Mouse (Mus musculus): ENCODE data around the gene Ptpn5.
A peak's percentile ranks its signal among the peaks of the same experiment; 100 is the strongest.

Ptpn5 gene

DNA sequence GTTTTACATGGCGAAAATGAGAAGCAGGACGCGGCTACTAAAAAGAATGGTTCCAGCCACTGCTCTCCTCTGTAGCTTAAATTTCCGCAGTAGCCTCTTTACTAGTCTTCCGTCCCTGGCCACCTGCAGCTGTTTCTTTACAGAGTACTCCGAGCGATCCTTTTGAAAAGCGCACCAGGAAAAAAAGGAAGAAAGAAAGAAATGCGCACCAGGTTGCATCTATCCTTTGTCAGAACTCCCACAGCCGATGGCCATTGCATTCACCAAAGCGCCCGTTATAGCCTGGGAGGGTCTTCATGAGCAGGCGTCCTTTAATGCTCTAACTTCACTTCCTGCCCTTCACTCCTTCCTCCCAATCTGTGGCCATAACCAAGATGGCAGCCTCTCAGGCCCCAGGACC lies at the start of gene Ptpn5:
Ptpn5 (minus strand) TSS at position 354 of the 400 bp plus-strand sequence.
- peak; percentile 15 for DNase-seq

DNA sequence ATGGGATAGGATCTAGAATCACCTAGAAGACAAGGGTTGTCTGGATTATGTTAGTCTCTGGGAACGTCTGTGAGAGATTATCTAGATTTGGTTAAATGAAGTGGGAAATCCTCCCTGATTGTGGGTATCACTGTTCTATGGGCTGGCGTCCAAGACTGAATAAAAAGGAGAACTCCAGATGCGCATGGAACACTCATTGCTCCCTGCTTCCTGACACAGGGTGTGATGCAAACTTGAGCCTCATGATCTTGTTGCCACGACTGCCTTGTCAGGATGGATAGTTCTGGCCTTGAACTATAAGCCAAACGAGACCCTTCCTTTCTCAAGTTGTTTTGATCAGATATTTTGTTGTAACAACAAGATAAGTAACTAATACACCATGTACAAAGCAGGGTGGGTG lies 37.3 kb upstream of the Ptpn5 start:
- DNase-seq, result no peak

DNA sequence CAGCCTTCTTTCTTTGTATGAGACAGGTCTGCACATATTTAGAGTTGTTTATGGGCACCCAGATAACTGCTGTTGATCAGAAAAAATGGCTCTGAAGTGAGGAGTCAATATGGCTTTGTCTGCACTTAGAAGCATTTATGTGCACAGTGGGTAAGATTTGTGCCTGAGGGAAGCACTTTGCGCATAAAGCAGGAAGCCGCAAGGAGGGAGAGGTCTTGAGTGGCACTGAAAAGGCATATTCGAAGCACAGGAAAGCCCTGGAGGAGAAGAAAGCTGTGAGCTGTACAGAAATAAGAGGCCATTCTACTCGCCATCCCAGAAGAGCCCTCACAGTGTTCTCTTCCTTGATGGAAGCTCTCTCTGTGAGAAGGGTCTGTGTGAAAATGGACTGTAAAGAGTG lies 31.5 kb upstream of the Ptpn5 start:
- DNase-seq, result peak; percentile 24

DNA sequence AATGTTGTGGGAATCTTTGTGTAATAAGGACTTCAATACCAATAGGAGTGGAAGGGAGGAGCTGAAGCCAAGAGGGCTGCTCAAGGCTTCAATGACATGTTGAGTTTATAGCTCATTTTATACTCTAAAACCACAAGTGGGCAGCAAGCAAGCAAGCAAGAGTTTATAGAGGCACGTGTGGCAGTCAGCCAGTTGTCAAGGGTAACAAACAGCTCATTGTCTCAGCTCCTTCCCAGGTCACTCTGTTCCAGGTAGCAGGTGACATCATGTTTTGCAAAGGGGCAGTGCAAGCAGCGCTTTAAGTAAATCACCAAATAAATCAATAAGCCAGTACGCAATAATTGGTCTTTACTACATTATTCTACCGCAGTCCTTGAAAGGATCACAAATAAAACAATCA lies 29.7 kb upstream of the Ptpn5 start:
- DNase-seq, result no peak

DNA sequence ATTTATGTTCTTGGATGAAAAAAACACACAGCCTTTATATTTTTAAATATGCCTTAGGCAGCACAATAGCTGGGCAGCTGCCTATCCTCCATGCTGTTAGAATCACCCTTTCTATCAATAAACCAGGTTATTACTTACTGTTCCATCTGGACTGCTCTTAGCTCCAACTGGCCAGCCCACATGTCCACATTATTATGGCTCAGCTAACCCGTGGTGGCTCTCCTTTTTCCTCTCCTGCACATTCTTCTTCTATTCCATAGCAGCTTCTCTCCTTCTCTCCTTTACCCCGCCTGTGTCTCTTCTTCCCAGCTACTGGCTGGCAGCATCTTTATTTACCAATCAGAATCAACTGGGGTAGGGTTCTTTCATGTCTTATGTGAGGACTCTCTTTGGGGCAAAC lies 25.0 kb upstream of the Ptpn5 start:
- no peak for DNase-seq

DNA sequence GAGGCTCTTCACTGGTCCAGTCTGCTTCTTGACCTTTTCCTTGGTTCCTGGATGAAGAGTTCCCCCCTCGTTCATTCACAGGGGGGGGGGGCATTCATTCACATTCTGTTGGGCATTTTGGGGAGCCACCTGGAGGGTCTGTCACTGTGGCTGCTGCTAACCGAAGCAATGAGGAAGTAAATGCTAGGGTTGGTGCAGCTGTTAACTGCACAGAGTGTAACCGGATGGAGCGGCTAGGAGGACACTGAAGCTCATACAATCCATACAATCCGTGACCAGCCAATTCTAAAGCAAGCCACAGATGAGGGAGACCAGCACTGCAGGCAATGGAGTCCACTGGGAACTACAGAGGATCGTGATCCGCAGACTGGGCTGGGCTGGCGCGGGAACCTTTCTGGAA lies 24.3 kb upstream of the Ptpn5 start:
- DNase-seq, result no peak

DNA sequence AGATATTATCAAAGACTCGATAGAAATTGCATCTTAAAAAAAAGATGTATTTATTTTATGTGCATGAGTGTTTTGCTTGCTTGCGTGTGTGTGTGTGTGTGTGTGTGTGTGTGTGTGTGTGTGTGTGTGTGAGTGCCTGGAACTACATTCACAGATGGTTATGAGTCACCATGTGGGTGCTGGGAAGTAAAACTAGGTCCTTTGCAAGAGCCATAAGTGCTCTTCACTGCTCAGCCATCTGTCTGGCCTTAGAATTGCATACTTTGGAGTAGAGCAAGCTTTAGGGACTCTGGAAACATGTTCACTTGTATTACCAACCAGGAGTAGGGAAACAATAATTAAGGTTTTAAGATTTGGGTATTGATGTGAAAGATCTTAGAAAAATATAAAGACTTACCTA lies 22.4 kb upstream of the Ptpn5 start:
- DNase-seq, result no peak

DNA sequence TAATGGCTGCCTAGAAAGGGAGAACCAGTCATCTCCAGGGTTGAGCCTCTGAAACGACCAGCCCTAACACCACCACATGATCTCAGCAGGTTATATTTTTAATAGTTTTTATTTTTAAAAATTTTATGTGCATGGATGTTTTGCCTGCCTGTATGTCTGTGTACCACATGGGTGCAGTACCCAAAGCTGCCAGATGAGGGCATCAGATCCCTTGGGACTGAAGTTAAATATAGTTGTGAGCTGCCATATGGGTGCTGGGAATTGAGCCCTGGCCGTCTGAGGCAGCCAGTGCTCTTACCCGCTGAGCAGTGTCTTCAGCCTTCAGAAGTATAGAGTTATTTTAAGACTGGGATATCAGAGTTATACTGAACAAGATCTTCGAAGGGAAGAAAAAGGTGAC lies 21.9 kb upstream of the Ptpn5 start:
- no peak for DNase-seq

DNA sequence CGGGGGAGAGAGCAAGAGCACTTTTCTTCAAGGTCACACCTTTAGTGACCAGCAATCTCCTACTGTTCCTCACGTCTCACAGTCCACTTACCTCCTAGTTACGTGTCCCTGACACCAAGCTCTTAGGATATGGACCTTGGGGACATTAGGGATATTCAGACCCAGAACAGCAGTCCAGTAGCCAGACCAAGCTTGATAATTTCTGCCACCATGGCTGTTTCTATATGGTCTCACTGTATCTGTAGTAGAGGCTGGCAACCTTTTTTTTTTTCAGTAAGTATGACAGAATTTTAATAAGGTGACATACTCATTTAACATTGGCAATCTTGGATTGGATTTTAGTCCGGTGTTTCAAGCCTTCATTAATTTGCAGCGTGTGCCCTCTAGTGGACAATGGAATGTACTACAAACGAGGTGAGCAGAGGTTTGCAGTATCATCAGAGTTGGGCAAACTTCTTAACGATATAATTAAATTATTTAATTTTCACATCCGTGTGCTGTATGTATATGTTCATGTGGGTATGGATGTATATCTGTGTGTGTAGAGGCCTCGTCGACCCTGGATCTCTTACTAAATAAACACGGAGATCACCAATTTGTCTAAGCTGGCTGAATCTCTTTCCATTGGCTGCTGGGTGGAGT lies 17.1 kb upstream of the Ptpn5 start:
- peak; percentile 72 for DNase-seq

DNA sequence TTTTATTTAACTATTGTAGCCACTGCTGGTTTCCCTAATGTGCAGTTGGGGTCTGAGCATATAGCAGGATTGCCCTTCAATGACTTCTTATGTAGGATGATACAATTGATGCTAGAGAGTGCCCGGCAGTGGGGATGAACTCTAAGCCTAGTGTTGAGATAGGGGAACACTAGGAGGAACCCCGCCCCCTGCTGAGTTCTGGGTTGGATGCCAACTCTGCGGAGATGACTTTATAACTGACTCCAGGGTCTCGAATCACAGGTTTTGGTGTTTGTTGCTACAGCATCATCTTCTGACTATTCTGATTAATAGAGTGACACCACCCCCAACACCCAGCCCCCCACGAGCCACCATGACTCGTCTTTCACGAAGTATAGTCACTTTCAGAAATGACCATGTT lies 14.8 kb upstream of the Ptpn5 start:
- no peak for DNase-seq

DNA sequence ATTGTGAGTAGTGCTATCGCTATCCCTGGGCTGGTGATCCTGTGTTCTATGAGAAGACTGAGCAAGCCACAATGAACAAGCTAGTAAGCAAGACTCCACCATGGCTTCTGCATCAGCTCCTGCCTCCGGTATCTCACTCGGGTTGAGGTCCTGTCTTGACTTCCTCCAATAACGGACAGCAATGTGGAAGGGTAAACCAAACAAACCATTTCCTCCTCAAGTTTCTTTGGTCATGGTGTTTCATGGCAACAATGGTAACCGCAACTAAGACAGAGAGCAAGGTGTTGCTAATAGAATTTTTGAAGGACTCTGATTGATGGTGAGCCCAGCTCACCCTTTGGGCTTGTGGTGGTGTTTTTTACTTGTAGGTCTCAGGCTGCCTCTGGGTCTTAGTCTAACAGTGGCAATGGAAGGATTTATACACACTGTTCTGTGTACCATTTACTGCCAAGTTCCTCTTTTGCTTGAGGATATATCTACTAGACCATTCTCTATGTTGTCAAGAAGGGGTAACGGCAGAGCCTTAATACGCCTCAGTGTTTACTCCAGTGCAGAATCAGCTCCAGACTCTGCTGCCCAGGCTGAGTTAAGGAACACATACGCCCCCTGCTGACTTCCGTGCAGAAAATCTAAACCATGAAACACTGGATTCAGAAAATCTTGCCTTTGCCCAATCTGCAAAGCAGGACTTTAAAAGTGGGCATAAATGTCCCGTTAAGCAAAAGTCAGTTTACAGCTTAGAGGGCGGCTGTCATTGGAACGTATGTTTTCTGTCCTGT lies 12.7 kb upstream of the Ptpn5 start:
- peak; percentile 45 for DNase-seq

DNA sequence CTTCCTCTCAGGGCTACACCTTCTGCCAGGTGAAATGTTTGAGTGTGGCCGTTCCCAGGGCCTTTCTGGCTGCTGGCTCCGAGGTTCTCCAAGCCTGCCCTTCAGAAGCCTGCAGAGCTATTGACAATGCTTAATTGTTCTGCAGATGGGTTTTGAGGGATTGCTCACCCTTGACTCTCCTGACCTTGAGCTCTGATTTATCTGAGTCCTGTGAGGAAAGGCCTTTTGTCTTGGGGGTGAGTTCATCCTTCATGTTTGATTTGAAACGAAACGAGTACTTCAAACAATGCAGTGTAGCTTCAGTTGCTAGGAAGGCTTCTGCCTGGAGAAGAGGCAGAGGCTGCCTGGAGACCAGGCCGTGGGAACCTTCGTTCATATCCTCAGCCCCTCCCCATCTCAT lies 10.8 kb upstream of the Ptpn5 start:
- no peak for DNase-seq

DNA sequence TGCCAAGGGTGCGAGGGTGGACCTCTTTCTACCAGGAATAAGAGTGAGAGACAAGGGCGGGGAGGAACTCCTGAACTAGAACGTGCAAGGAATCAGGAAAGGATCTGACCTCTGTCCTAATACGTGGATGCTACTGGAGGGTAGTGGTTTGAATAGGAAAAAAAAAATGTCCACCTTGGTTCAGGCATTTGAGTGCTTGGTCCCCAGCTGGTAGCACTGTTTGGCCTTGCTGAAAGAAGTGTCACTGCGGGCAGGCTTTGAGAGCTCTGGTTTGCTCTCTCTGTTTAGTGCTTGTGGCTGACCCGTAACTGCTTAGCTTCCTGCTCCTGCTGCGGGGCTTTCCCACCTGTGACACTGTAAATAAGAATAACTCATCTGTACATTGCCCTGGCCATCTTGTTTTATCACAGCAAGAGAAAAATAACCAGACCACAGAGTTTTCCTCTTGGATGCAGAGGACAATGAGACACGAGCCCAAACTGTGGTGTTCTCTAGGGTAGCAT lies 6.4 kb upstream of the Ptpn5 start:
- no peak for DNase-seq

DNA sequence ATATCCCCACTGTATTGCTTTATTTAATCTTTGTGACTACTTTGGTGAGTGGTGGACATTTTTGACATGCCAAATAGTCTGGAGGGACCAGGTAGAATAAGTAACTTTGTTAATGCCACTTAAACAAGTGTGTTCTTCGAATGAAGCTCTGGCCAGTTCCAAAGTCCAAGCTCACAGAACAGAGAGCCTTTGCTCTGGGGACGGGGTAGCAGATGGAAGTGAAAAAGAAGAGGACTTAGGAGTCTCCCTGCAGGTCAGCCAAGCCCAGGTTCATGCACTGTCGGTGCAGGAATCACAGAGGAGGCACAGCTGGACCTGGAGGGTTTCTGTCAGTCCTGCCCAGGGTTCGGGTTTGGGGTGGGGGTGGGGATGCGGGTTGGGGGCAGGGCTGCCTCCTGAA lies 1.1 kb upstream of the Ptpn5 start:
- DNase-seq, result no peak

DNA sequence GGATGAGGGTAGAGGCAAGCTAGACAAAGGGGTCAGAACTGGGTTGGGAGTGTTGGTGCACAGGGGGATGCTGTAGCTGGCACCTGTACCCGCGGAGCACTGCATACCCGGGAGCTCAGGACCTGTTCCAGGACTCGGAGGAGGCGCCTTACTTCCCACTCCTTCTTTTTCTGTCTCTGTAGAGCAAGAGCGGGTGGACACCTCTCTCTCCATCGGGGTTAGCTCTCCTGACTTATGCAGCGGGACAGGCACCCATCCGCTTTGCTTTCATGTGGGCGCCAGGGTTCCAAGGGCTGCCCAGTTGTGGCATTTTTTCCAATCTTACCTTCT lies 588 bp downstream of the Ptpn5 start:
- no peak for DNase-seq

DNA sequence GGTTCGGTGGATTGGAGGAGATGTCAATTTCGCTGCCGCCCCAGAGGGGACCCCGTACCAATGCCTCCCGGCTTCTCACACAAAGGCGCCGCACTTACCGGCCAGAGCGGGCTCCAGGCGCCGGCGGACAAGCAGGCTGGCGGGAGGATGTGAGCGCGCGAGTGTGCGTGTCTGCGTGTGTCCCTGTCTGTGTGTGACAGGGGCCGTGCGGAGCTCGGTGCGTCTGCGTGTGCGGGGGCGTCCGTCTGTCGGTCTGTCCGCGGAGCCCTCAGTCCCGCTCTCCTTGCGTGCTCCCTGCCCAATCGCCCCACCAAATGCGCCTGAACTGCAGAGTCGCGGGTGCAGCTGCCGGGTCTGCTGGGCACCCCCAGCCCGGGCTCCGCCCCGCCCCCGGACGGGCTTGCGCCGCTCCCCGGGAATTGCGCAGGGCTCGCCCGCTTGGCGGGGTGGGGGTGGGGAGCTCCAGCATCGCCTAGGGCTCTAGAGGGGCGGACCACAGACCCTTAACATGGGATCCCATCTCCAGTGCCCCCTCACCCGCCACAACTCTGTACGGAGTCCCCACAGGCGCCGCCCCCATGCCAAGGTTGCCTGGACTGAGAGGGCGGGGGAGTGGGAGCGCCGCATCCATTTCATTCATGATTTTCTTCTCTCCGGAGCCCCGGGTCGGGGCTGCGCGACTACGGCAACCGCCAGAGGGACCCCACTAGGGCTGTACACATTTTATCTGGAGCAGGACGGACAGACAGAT lies 1.1 kb downstream of the Ptpn5 start:
- peak; percentile 78 for DNase-seq

DNA sequence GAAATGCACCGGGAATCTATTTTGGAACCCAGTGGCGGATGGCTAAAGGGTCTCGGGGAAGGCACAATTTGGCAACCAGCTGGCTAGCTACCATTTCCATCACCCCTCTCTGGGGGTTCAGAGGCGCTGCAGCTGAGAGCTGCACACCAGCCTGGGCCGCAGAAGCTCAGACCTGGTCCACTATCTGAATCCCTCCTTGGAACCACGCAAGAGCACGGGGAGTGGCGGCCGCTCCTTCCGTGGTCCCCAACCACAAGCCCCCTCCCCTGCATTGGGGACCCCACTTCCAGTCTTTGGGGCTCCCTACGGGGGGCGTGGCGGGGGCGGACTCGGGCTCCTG lies 1.7 kb downstream of the Ptpn5 start:
- DNase-seq, result no peak

DNA sequence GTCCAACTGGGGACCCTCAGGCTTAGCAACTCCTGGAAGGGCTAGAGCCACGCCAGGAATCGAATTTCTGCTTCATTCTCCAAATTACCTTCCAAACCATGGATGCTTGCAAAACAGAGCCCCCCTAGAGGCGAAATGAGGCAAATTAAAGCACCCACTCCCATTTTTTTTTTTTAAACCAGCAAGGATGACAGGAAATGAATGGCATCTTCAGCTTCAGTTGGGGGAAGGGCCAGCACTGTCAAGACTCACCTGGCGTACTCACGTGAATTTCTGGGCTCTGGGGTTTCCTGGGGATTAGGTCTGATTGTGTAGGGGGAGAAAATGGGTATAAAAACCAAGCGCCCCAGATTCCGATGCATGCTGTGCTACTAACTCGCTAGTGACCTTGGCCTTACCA lies 2.2 kb downstream of the Ptpn5 start:
- DNase-seq, result peak; percentile 20

DNA sequence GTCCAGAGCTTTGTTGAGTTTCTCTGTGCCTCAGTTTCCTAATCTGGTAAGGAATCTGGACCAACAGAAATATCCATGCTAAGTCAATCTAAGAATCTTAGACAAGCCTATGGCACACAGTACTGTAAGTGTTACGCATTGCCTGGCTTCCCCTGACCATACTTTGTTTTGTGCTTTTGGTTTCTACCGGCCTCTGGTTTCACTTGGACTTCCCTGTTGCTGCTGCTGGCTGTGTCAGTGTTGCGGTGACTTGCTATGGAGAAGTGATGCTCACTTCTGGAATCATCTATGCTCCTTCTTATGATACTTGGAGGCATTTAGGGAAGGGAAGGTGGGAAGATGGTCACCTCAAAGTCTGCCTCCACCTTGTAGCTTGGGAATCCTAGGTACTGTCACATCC lies 11.5 kb downstream of the Ptpn5 start:
- DNase-seq, result no peak

DNA sequence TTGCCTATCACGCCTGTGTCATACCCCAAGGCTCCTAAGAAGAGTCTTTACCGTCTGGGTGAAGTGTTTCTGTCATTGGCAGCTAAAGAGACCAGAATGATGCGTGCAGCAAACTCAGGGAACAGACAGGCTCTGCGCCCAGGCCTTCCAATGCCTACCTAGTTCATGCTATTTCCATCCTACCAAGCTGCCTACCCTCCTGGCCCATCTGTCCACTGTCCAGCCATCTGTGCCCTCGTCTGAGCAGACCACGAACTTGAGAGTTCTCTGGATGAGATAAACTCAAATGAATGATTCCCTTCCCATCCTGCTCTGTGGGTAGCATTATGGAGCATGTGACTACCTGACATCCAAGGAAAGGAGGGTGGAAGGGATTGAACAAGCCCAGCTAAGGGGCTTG lies 16.8 kb downstream of the Ptpn5 start:
- no peak for DNase-seq

DNA sequence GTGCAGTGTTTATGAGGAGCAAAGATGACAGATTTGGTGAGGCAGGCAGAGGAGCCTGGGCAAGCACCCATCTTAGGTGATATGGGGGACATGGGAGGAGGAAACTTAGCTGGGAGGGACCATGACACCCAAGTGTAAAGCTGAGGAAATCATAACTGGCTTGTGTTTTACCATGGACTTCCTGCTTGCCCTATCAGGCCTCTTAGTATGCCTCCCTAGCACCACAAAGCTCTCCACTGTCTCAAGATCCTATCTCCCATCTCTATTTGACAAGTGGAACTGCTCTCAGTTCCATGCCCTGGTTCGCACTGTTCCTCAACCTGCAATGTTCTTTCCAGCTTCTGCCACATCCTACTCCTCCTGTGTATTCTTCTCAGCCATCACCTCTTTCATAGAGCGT lies 18.0 kb downstream of the Ptpn5 start:
- no peak for DNase-seq

DNA sequence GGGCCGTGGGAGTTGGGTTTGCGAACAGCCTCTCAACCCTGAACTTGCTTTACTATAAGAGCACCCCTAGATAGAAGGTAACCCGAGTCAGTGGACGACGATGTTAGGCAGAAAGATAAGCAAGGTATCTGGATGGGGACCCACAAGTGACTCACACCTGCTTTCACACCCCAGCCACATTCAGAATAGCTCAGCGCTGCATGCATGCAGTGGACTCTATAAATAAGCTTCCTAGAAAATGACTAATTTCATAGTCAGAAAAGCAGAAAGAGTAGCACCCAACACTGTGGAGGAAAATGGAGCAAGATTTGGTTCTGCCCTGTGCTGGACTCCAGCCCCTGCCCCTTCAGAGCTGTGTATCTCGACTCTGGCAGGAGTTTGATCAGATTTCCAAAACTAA lies 20.1 kb downstream of the Ptpn5 start:
- DNase-seq, result no peak

DNA sequence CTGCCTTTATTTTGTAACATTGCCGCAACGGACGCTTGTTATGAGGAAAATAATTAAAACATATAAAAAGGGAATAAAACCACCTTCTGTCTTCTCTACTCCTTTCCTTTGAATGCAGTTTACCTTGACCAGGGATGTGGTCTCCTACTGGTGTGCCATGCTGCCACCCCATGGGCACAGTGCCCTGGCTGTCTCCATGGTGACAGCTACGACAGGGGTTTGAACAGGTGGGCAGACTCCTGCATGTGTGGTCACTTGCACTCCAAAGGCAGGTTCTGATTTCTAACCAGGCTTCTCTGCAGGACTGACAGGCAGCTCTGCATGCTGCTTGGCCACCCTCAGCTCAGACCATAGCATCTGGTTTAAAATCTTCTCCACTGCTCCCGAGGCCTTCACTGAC lies 21.4 kb downstream of the Ptpn5 start:
- no peak for DNase-seq

DNA sequence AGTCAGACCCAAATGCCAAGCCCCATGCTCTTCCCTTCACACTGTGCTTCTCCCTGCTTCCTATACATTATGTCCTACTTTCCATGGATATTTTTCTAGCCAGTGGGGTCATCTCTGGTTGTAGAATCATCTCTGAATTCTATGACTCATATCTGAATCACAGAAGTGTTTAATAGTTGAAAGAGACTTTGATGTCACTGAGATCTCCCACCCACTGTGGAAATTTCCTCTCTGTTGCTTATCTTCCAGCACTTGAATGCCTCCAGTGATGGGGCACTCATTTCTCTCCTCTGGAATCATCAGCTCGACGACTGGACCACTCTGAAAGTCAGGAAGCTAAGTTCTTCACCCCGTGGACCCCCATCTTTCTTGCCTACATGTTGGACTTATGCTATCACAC lies 22.4 kb downstream of the Ptpn5 start:
- DNase-seq, result no peak
